Mouse (Mus musculus) megakaryocyte, embryonic 14.5 days (primary cell): ENCODE measurements around the gene Vps13d. TPM values are rescaled to one million over a fixed set of nuclear protein-coding genes. Genes with fewer than 3 reads are reported as not detected.

Experiments
- H3K27me3 ChIP-seq: replicated peaks from 2 replicates; pipeline ENCODE3; 2012; ENCODE audit warnings: inconsistent platforms
- H3K36me3 ChIP-seq: replicated peaks from 2 replicates; pipeline ENCODE3; 2012; ENCODE audit warnings: low read length, inconsistent platforms, mixed read lengths
- H3K4me1 ChIP-seq: 2 replicates; pipeline ENCODE4 v1.6.1; 2012; ENCODE audit warnings: inconsistent platforms
- H3K4me3 ChIP-seq: replicated peaks from 2 replicates; pipeline ENCODE3; 2012; ENCODE audit warnings: moderate library complexity, mild to moderate bottlenecking, inconsistent platforms
- H3K9me3 ChIP-seq: 2 replicates; pipeline ENCODE4 v1.6.1; 2012; ENCODE audit warnings: inconsistent platforms
- FLI1 ChIP-seq: IDR thresholded peaks from 2 replicates; pipeline ENCODE4 v1.6.1; 2012; ENCODE audit warnings: low read length, inconsistent platforms, mixed read lengths
- GATA1 ChIP-seq: IDR thresholded peaks from 3 replicates; pipeline ENCODE4 v1.6.1; 2012; ENCODE audit warnings: mixed read lengths, low read length, inconsistent platforms, borderline replicate concordance
- polyA plus RNA-seq: library from polyadenylated mRNA; stranded (reverse); fragments of >175 nt; gene quantifications from 2 replicates; pipeline ENCODE4 v1.2.3, GENCODE M21; 2012; ENCODE audit warnings: low replicate concordance; ENCODE audit not compliant: insufficient read depth

Vps13d gene
- polyA plus RNA-seq, 1 experiment = 20.6 TPM

- H3K9me3 ChIP-seq = no peaks in the 10 kb centered on the region
- H3K27me3 ChIP-seq = no peaks in the 10 kb centered on the region
- no peak overlapping the region for H3K4me3 ChIP-seq
- peaks cover 83% of the 10 kb centered on the region for H3K4me1 ChIP-seq
- TF ChIP-seq GATA1 (no peak), FLI1 (no peak)
- peaks cover 84% of the 10 kb centered on the region for H3K36me3 ChIP-seq
These were observed 190.6 kb downstream of the Vps13d start for GRCm38 (mm10) chr4:145004176-145004575.

GRCm38 (mm10) chr4:145002733-145003132 is 192.1 kb downstream of the Vps13d start:
- Histone ChIP-seq H3K4me1 (peaks cover 88% of the 10 kb centered on the region), H3K4me3 (no peak overlapping the region), H3K9me3 (no peaks in the 10 kb centered on the region), H3K27me3 (no peaks in the 10 kb centered on the region), H3K36me3 (peaks cover 79% of the 10 kb centered on the region)
- TF ChIP-seq GATA1 (no peak), FLI1 (no peak)

- Histone ChIP-seq H3K4me3 (peak overlapping the region; percentile 17), H3K27me3 (no peaks in the 10 kb centered on the region), H3K36me3 (peaks cover 63% of the 10 kb centered on the region), H3K4me1 (peaks cover 96% of the 10 kb centered on the region), H3K9me3 (no peaks in the 10 kb centered on the region)
- TF ChIP-seq FLI1 = no peak
These were observed 194.9 kb downstream of the Vps13d start for GRCm38 (mm10) chr4:144999903-145000382.

GRCm38 (mm10) chr4:144999572-144999880 is 195.3 kb downstream of the Vps13d start:
- TF ChIP-seq GATA1 (no peak), FLI1 (no peak)
- Histone ChIP-seq H3K4me3 (peak overlapping the region; percentile 48), H3K4me1 (peaks cover 96% of the 10 kb centered on the region)

GRCm38 (mm10) chr4:144998808-144999571 is 195.8 kb downstream of the Vps13d start:
- Histone ChIP-seq H3K9me3 (no peaks in the 10 kb centered on the region), H3K36me3 (peaks cover 63% of the 10 kb centered on the region), H3K4me3 (peak overlapping the region; percentile 48), H3K27me3 (no peaks in the 10 kb centered on the region), H3K4me1 (peaks cover 96% of the 10 kb centered on the region)
- no peak for TF ChIP-seq GATA1
- TF ChIP-seq FLI1 = no peak

More at GRCm38 (mm10) chr4:144999572-144999880, 195.3 kb downstream of the Vps13d start:
- peaks cover 63% of the 10 kb centered on the region for H3K36me3 ChIP-seq
- H3K9me3 ChIP-seq = no peaks in the 10 kb centered on the region
- no peaks in the 10 kb centered on the region for H3K27me3 ChIP-seq

- no peak for TF ChIP-seq GATA1
- TF ChIP-seq FLI1 = no peak
- H3K36me3 ChIP-seq = peaks cover 61% of the 10 kb centered on the region
- H3K4me3 ChIP-seq = peak overlapping the region; percentile 6
- H3K4me1 ChIP-seq = peaks cover 96% of the 10 kb centered on the region
- H3K27me3 ChIP-seq = no peaks in the 10 kb centered on the region
- no peaks in the 10 kb centered on the region for H3K9me3 ChIP-seq
These were observed 196.7 kb downstream of the Vps13d start for GRCm38 (mm10) chr4:144997887-144998658.

GRCm38 (mm10) chr4:144996996-144997820 is 197.6 kb downstream of the Vps13d start:
- H3K4me3 ChIP-seq = no peak overlapping the region
- no peaks in the 10 kb centered on the region for H3K9me3 ChIP-seq
- H3K36me3 ChIP-seq = peaks cover 64% of the 10 kb centered on the region
- H3K4me1 ChIP-seq = peaks cover 97% of the 10 kb centered on the region
- H3K27me3 ChIP-seq = no peaks in the 10 kb centered on the region
- TF ChIP-seq FLI1 (no peak), GATA1 (no peak)

- peaks cover 62% of the 10 kb centered on the region for H3K36me3 ChIP-seq
- no peak for TF ChIP-seq GATA1
- no peak for TF ChIP-seq FLI1
- no peaks in the 10 kb centered on the region for H3K27me3 ChIP-seq
- H3K9me3 ChIP-seq = no peaks in the 10 kb centered on the region
- peak overlapping the region; percentile 67 for H3K4me3 ChIP-seq
- H3K4me1 ChIP-seq = peaks cover 95% of the 10 kb centered on the region
These were observed 199.0 kb downstream of the Vps13d start for GRCm38 (mm10) chr4:144995826-144996225.

- TF ChIP-seq FLI1 (no peak), GATA1 (no peak)
- H3K4me3 ChIP-seq = no peak overlapping the region
- peaks cover 63% of the 10 kb centered on the region for H3K36me3 ChIP-seq
- no peaks in the 10 kb centered on the region for H3K27me3 ChIP-seq
- peaks cover 95% of the 10 kb centered on the region for H3K4me1 ChIP-seq
- no peaks in the 10 kb centered on the region for H3K9me3 ChIP-seq
These were observed 201.5 kb downstream of the Vps13d start for GRCm38 (mm10) chr4:144993047-144993917.
